Mouse (Mus musculus): ENCODE measurements around the gene Foxa1. TPM values are rescaled to one million over a fixed set of nuclear protein-coding genes. Genes with fewer than 3 reads are reported as not detected.

Gene Foxa1
- polyA plus RNA-seq, 1 experiment from 2014 or later = 3.2 TPM

GRCm38 (mm10) chr12:57511560-57511959, 35.2 kb downstream of the Foxa1 start:
- H3K36me3 ChIP-seq (ENCODE audit: control insufficient read depth, insufficient read depth, low read length) = no peaks in the 10 kb centered on the region
- H3K9me3 ChIP-seq (ENCODE audit: control insufficient read depth, low read length) = no peaks in the 10 kb centered on the region
- ATAC-seq (ENCODE audit: low read depth) (no peak), DNase-seq (ENCODE audit: low spot score) (no peak)
- H3K27ac ChIP-seq (replicated peaks; ENCODE audit: low read depth, low read length) = no peak overlapping the region
- no peaks in the 10 kb centered on the region for H3K4me1 ChIP-seq (ENCODE audit: control insufficient read depth, insufficient read depth, low read length)
- no peak overlapping the region for H3K4me3 ChIP-seq (ENCODE audit: low read depth, low read length)
- H3K27me3 ChIP-seq (replicated peaks; ENCODE audit: control insufficient read depth, insufficient read depth, low read length) = no peaks in the 10 kb centered on the region
- H3K4me2 ChIP-seq (ENCODE audit: low read depth, low read length) = no peak overlapping the region
- 82% methylated on average over 5 of the region's 5 CpGs for WGBS
- H3K9ac ChIP-seq (ENCODE audit: low read depth, low read length) = no peak overlapping the region

- H3K4me1 ChIP-seq (ENCODE audit: control insufficient read depth, insufficient read depth, low read length) = no peaks in the 10 kb centered on the region
- DNase-seq (ENCODE audit: low spot score) (no peak), ATAC-seq (ENCODE audit: low read depth) (no peak)
- no peaks in the 10 kb centered on the region for H3K27me3 ChIP-seq (replicated peaks; ENCODE audit: control insufficient read depth, insufficient read depth, low read length)
- WGBS = 76% methylated on average over 4 of the region's 4 CpGs
- H3K9ac ChIP-seq (ENCODE audit: low read depth, low read length) = no peak overlapping the region
- no peaks in the 10 kb centered on the region for H3K9me3 ChIP-seq (ENCODE audit: control insufficient read depth, low read length)
- H3K4me3 ChIP-seq (ENCODE audit: low read depth, low read length) = no peak overlapping the region
- no peak overlapping the region for H3K27ac ChIP-seq (replicated peaks; ENCODE audit: low read depth, low read length)
- H3K4me2 ChIP-seq (ENCODE audit: low read depth, low read length) = no peak overlapping the region
- no peaks in the 10 kb centered on the region for H3K36me3 ChIP-seq (ENCODE audit: control insufficient read depth, insufficient read depth, low read length)
These were observed 35.6 kb downstream of the Foxa1 start for GRCm38 (mm10) chr12:57511127-57511526.

- H3K27ac ChIP-seq (replicated peaks; ENCODE audit: low read depth, low read length) = no peak overlapping the region
These were observed 37.0 kb downstream of the Foxa1 start for GRCm38 (mm10) chr12:57509726-57510125.

GRCm38 (mm10) chr12:57508938-57509337, 37.8 kb downstream of the Foxa1 start:
- Histone ChIP-seq H3K36me3 (ENCODE audit: control insufficient read depth, insufficient read depth, low read length) (no peaks in the 10 kb centered on the region), H3K27ac (replicated peaks; ENCODE audit: low read depth, low read length) (no peak overlapping the region), H3K9ac (ENCODE audit: low read depth, low read length) (no peak overlapping the region), H3K9me3 (ENCODE audit: control insufficient read depth, low read length) (no peaks in the 10 kb centered on the region), H3K4me3 (ENCODE audit: low read depth, low read length) (no peak overlapping the region), H3K4me2 (ENCODE audit: low read depth, low read length) (no peak overlapping the region), H3K27me3 (replicated peaks; ENCODE audit: control insufficient read depth, insufficient read depth, low read length) (no peaks in the 10 kb centered on the region), H3K4me1 (ENCODE audit: control insufficient read depth, insufficient read depth, low read length) (no peaks in the 10 kb centered on the region)
- ATAC-seq (ENCODE audit: low read depth) (no peak), DNase-seq (ENCODE audit: low spot score) (no peak)
- 52% methylated on average over 11 of the region's 11 CpGs for WGBS

More at GRCm38 (mm10) chr12:57509726-57510125, 37.0 kb downstream of the Foxa1 start:
- ATAC-seq (ENCODE audit: low read depth) = no peak
- H3K9ac ChIP-seq (ENCODE audit: low read depth, low read length) = no peak overlapping the region
- WGBS = 56% methylated on average over 4 of the region's 4 CpGs
- no peaks in the 10 kb centered on the region for H3K4me1 ChIP-seq (ENCODE audit: control insufficient read depth, insufficient read depth, low read length)
- H3K4me2 ChIP-seq (ENCODE audit: low read depth, low read length) = no peak overlapping the region
- DNase-seq (ENCODE audit: low spot score) = peak; percentile 23
- H3K36me3 ChIP-seq (ENCODE audit: control insufficient read depth, insufficient read depth, low read length) = no peaks in the 10 kb centered on the region
- H3K27me3 ChIP-seq (replicated peaks; ENCODE audit: control insufficient read depth, insufficient read depth, low read length) = no peaks in the 10 kb centered on the region
- no peak overlapping the region for H3K4me3 ChIP-seq (ENCODE audit: low read depth, low read length)
- no peaks in the 10 kb centered on the region for H3K9me3 ChIP-seq (ENCODE audit: control insufficient read depth, low read length)

GRCm38 (mm10) chr12:57505329-57505728, 41.4 kb downstream of the Foxa1 start:
- ATAC-seq (ENCODE audit: low read depth) = no peak
- 79% methylated on average over 7 of the region's 7 CpGs for WGBS
- no peaks in the 10 kb centered on the region for H3K9me3 ChIP-seq (ENCODE audit: control insufficient read depth, low read length)

GRCm38 (mm10) chr12:57500246-57500645, 46.5 kb downstream of the Foxa1 start:
- H3K9ac ChIP-seq (ENCODE audit: low read depth, low read length) = no peak overlapping the region
- ATAC-seq (ENCODE audit: low read depth) = no peak
- H3K36me3 ChIP-seq (ENCODE audit: control insufficient read depth, insufficient read depth, low read length) = no peaks in the 10 kb centered on the region
- H3K4me1 ChIP-seq (ENCODE audit: control insufficient read depth, insufficient read depth, low read length) = no peaks in the 10 kb centered on the region
- H3K4me3 ChIP-seq (ENCODE audit: low read depth, low read length) = no peak overlapping the region
- H3K4me2 ChIP-seq (ENCODE audit: low read depth, low read length) = no peak overlapping the region
- no peak overlapping the region for H3K27ac ChIP-seq (replicated peaks; ENCODE audit: low read depth, low read length)
- H3K9me3 ChIP-seq (ENCODE audit: control insufficient read depth, low read length) = no peaks in the 10 kb centered on the region
- 51% methylated on average over 7 of the region's 7 CpGs for WGBS
- peak; percentile 62 for DNase-seq (ENCODE audit: low spot score)
- no peaks in the 10 kb centered on the region for H3K27me3 ChIP-seq (replicated peaks; ENCODE audit: control insufficient read depth, insufficient read depth, low read length)

More at GRCm38 (mm10) chr12:57505329-57505728, 41.4 kb downstream of the Foxa1 start:
- no peaks in the 10 kb centered on the region for H3K27me3 ChIP-seq (replicated peaks; ENCODE audit: control insufficient read depth, insufficient read depth, low read length)
- no peak overlapping the region for H3K4me2 ChIP-seq (ENCODE audit: low read depth, low read length)
- no peak overlapping the region for H3K4me3 ChIP-seq (ENCODE audit: low read depth, low read length)
- no peak for DNase-seq (ENCODE audit: low spot score)
- no peaks in the 10 kb centered on the region for H3K4me1 ChIP-seq (ENCODE audit: control insufficient read depth, insufficient read depth, low read length)
- no peak overlapping the region for H3K27ac ChIP-seq (replicated peaks; ENCODE audit: low read depth, low read length)
- no peaks in the 10 kb centered on the region for H3K36me3 ChIP-seq (ENCODE audit: control insufficient read depth, insufficient read depth, low read length)
- H3K9ac ChIP-seq (ENCODE audit: low read depth, low read length) = no peak overlapping the region

- WGBS = 49% methylated on average over 6 of the region's 6 CpGs
- no peaks in the 10 kb centered on the region for H3K27me3 ChIP-seq (replicated peaks; ENCODE audit: control insufficient read depth, insufficient read depth, low read length)
- no peak overlapping the region for H3K4me2 ChIP-seq (ENCODE audit: low read depth, low read length)
- H3K9ac ChIP-seq (ENCODE audit: low read depth, low read length) = no peak overlapping the region
- no peak overlapping the region for H3K27ac ChIP-seq (replicated peaks; ENCODE audit: low read depth, low read length)
- H3K36me3 ChIP-seq (ENCODE audit: control insufficient read depth, insufficient read depth, low read length) = no peaks in the 10 kb centered on the region
- DNase-seq (ENCODE audit: low spot score) = no peak
- H3K4me1 ChIP-seq (ENCODE audit: control insufficient read depth, insufficient read depth, low read length) = no peaks in the 10 kb centered on the region
- no peak overlapping the region for H3K4me3 ChIP-seq (ENCODE audit: low read depth, low read length)
- ATAC-seq (ENCODE audit: low read depth) = no peak
- H3K9me3 ChIP-seq (ENCODE audit: control insufficient read depth, low read length) = no peaks in the 10 kb centered on the region
These were observed 50.2 kb downstream of the Foxa1 start for GRCm38 (mm10) chr12:57496347-57497119.

All from embryonic facial prominence, embryonic 14.5 days (tissue).